Mouse (Mus musculus): ENCODE measurements around the gene Tom1l2.

Tom1l2 gene

GRCm38 (mm10) chr11:60205026-60205425, 147.7 kb downstream of the Tom1l2 start:
- DNase-seq (ENCODE audit: low read depth, low spot score), result no peak

- DNase-seq (ENCODE audit: low read depth, low spot score), result no peak
Measured at GRCm38 (mm10) chr11:60202710-60203638, 149.7 kb downstream of the Tom1l2 start.

GRCm38 (mm10) chr11:60200384-60200783, 152.3 kb downstream of the Tom1l2 start:
- DNase-seq (ENCODE audit: low read depth, low spot score), result no peak

GRCm38 (mm10) chr11:60199702-60200184, 153.0 kb downstream of the Tom1l2 start:
- peak; percentile 89 for DNase-seq (ENCODE audit: low read depth, low spot score)

GRCm38 (mm10) chr11:60198651-60199050, 154.1 kb downstream of the Tom1l2 start:
- no peak for DNase-seq (ENCODE audit: low read depth, low spot score)

- DNase-seq (ENCODE audit: low read depth, low spot score), result no peak
Measured at GRCm38 (mm10) chr11:60197998-60198619, 154.6 kb downstream of the Tom1l2 start.

- no peak for DNase-seq (ENCODE audit: low read depth, low spot score)
Measured at GRCm38 (mm10) chr11:60196344-60196743, 156.4 kb downstream of the Tom1l2 start.

- DNase-seq (ENCODE audit: low read depth, low spot score), result peak; percentile 87
Measured at GRCm38 (mm10) chr11:60195108-60195507, 157.6 kb downstream of the Tom1l2 start.

GRCm38 (mm10) chr11:60193556-60193955, 159.1 kb downstream of the Tom1l2 start:
- no peak for DNase-seq (ENCODE audit: low read depth, low spot score)

- no peak for DNase-seq (ENCODE audit: low read depth, low spot score)
Measured at GRCm38 (mm10) chr11:60192534-60192933, 160.2 kb downstream of the Tom1l2 start.

GRCm38 (mm10) chr11:60190055-60190641, 162.6 kb downstream of the Tom1l2 start:
- no peak for DNase-seq (ENCODE audit: low read depth, low spot score)

- peak; percentile 39 for DNase-seq (ENCODE audit: low read depth, low spot score)
Measured at GRCm38 (mm10) chr11:60189501-60190040, 163.1 kb downstream of the Tom1l2 start.

GRCm38 (mm10) chr11:60188275-60188853, 164.3 kb downstream of the Tom1l2 start:
- no peak for DNase-seq (ENCODE audit: low read depth, low spot score)

GRCm38 (mm10) chr11:60187070-60187469, 165.6 kb downstream of the Tom1l2 start:
- DNase-seq (ENCODE audit: low read depth, low spot score), result no peak

- DNase-seq (ENCODE audit: low read depth, low spot score), result no peak
Measured at GRCm38 (mm10) chr11:60185396-60186231, 167.1 kb downstream of the Tom1l2 start.

GRCm38 (mm10) chr11:60184346-60185325, 168.1 kb downstream of the Tom1l2 start:
- DNase-seq (ENCODE audit: low read depth, low spot score), result no peak

- DNase-seq (ENCODE audit: low read depth, low spot score), result no peak
Measured at GRCm38 (mm10) chr11:60182741-60183140, 170.0 kb downstream of the Tom1l2 start.

- DNase-seq (ENCODE audit: low read depth, low spot score), result no peak
Measured at GRCm38 (mm10) chr11:60182116-60182670, 170.5 kb downstream of the Tom1l2 start.

- DNase-seq (ENCODE audit: low read depth, low spot score), result peak; percentile 43
Measured at GRCm38 (mm10) chr11:60178506-60178905, 174.2 kb downstream of the Tom1l2 start.

Data from R1 (cell line).